Mouse (Mus musculus) limb, embryonic 14.5 days (tissue): ENCODE results near the gene Ercc8. TPM values are rescaled to one million over a fixed set of nuclear protein-coding genes. Genes with fewer than 3 reads are reported as not detected.

Source experiments
- ATAC-seq: fragments of 200-750 bp; cut with Nextera tagmentation; 2 replicates; pipeline ENCODE4 v1.8.0; 2017; ENCODE audit warnings: low read depth, moderate number of reproducible peaks, moderate TSS enrichment; ENCODE audit not compliant: low FRiP score
- DNase-seq: peaks from one replicate; pipeline ENCODE4 v3.0.0-alpha.2; 2015; ENCODE audit warnings: low spot score
- H3K27ac ChIP-seq: fragments of 300-500 bp; sonication (generic); replicated peaks from 2 replicates; pipeline ENCODE4 v1.5.1; 2014; ENCODE audit warnings: low read depth, mild to moderate bottlenecking, low read length, moderate library complexity, mixed read lengths
- H3K27me3 ChIP-seq: fragments of 300-500 bp; sonication (generic); 2 replicates; pipeline ENCODE4 v1.6.1; 2014; ENCODE audit warnings: low read length, mixed read lengths; ENCODE audit not compliant: control insufficient read depth, insufficient read depth
- H3K36me3 ChIP-seq: fragments of 300-500 bp; sonication (generic); 2 replicates; pipeline ENCODE4 v1.6.1; 2014; ENCODE audit warnings: mild to moderate bottlenecking, low read length, moderate library complexity, mixed read lengths; ENCODE audit not compliant: control insufficient read depth, insufficient read depth
- H3K4me1 ChIP-seq: fragments of 300-500 bp; sonication (generic); 2 replicates; pipeline ENCODE4 v1.6.1; 2014; ENCODE audit warnings: antibody characterized with exemption, low read length, mixed read lengths; ENCODE audit not compliant: control insufficient read depth, insufficient read depth
- H3K4me2 ChIP-seq: fragments of 300-500 bp; sonication (generic); replicated peaks from 2 replicates; pipeline ENCODE4 v1.6.1; 2014; ENCODE audit warnings: low read depth, mild to moderate bottlenecking, low read length, moderate library complexity; ENCODE audit not compliant: severe bottlenecking
- H3K4me3 ChIP-seq: fragments of 300-500 bp; sonication (generic); replicated peaks from 2 replicates; pipeline ENCODE4 v1.5.1; 2014; ENCODE audit warnings: low read length
- H3K9ac ChIP-seq: fragments of 300-500 bp; sonication (generic); 2 replicates; pipeline ENCODE4 v1.6.1; 2014; ENCODE audit warnings: mild to moderate bottlenecking, low read depth, low read length, moderate library complexity; ENCODE audit not compliant: severe bottlenecking
- H3K9me3 ChIP-seq: fragments of 300-500 bp; sonication (generic); 2 replicates; pipeline ENCODE4 v1.6.1; 2016; ENCODE audit warnings: low read length; ENCODE audit not compliant: control insufficient read depth
- POLR2A ChIP-seq: fragments of 200-500 bp; IDR thresholded peaks from 2 replicates; pipeline ENCODE4 v1.8.0; 2012; ENCODE audit warnings: inconsistent platforms, mild to moderate bottlenecking, moderate library complexity, borderline replicate concordance; ENCODE audit not compliant: insufficient read depth, insufficient read length; ENCODE audit errors: extremely low read depth
- WGBS: fragments of 180-500 bp; shearing (Covaris S2); extraction: QIAGEN DNeasy Blood & Tissue Kit; methylation state at CpG from one replicate; pipeline ENCODE4 v1.1.7; 2014; 5-methylcytosine and 5-hydroxymethylcytosine counted together
- polyA plus RNA-seq, 2 experiments: library from polyadenylated mRNA; depleted of rRNA in 1 of 2; stranded (reverse) in 1 of 2; unstranded in 1 of 2; fragments of >200 nt; fragmentation: Nextera tagmentation in 1 of 2; extraction: Ambion mirVana in 1 of 2; gene quantifications; 2 replicates each; pipeline versions ENCODE4 v1.2.1 to v1.2.3; 2012 to 2014

The Ercc8 gene
- polyA plus RNA-seq, 2 experiments: 16.1 to 24.2 TPM

DNA sequence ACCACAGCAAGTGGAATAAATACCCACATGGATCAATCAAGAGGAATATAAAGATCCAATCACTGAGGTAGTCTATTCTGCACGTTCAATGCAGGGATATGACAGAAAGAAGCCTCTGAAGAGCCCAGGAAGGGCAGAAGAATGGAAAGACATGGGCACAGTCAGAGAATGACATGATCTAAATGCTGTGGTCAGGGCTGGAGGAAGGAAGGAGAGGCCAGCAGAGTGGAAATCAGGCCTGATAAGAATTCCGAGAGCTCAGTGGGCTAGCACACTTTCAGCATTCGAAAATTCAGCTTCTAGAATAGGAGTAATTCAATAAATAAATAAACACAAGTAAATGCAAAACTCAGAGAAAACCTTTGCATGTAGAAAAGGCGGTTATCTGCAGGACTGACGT, 83.2 kb downstream of the Ercc8 start:
- no peaks in the 10 kb centered on the region for H3K27me3 ChIP-seq
- H3K36me3 ChIP-seq: no peaks in the 10 kb centered on the region
- H3K9me3 ChIP-seq: no peaks in the 10 kb centered on the region
- no peak for TF ChIP-seq POLR2A
- ATAC-seq: no peak
- 85% methylated on average over 5 of the region's 5 CpGs for WGBS
- H3K4me3 ChIP-seq: no peak overlapping the region
- no peak overlapping the region for H3K27ac ChIP-seq
- DNase-seq: no peak
- no peak overlapping the region for H3K4me2 ChIP-seq
- H3K4me1 ChIP-seq: no peaks in the 10 kb centered on the region
- no peak overlapping the region for H3K9ac ChIP-seq

Other genes starting within 250 kb of the Ercc8 start
- 32.5 and 48.1 TPM in 2 replicates for gene Smim15, start 114.3 kb upstream of the Ercc8 start, polyA plus RNA-seq (2012; rRNA removed)
- gene Smim15, start 114.3 kb upstream of the Ercc8 start, polyA plus RNA-seq (2014; fragmentation: Nextera tagmentation; extraction: Ambion mirVana): 49.3 and 50.3 TPM in 2 replicates
- 20.2 and 46.1 TPM in 2 replicates for gene Ndufaf2, start 108 bp upstream of the Ercc8 start, polyA plus RNA-seq (2012; rRNA removed)
- 63.9 and 67.6 TPM in 2 replicates for gene Ndufaf2, start 108 bp upstream of the Ercc8 start, polyA plus RNA-seq (2014; fragmentation: Nextera tagmentation; extraction: Ambion mirVana)
- 0.91 and 1.4 TPM in 2 replicates for gene Elovl7, start 55.7 kb downstream of the Ercc8 start, polyA plus RNA-seq (2012; rRNA removed)
- 4.8 TPM in 2 replicates for gene Elovl7, start 55.7 kb downstream of the Ercc8 start, polyA plus RNA-seq (2014; fragmentation: Nextera tagmentation; extraction: Ambion mirVana)
- 6.0 and 6.4 TPM in 2 replicates for gene Depdc1b, start 157.6 kb downstream of the Ercc8 start, polyA plus RNA-seq (2012; rRNA removed)
- 6.1 and 7.1 TPM in 2 replicates for gene Depdc1b, start 157.6 kb downstream of the Ercc8 start, polyA plus RNA-seq (2014; fragmentation: Nextera tagmentation; extraction: Ambion mirVana)